Mouse (Mus musculus): ENCODE measurements around the gene Rad17. TPM values are rescaled to one million over a fixed set of nuclear protein-coding genes. Genes with fewer than 3 reads are reported as not detected.

Gene Rad17
- 5.0 and 11.9 TPM in 2 replicates for polyA plus RNA-seq (2011; ENCODE audit: insufficient read depth, insufficient read length, low replicate concordance, missing spikeins)

DNA sequence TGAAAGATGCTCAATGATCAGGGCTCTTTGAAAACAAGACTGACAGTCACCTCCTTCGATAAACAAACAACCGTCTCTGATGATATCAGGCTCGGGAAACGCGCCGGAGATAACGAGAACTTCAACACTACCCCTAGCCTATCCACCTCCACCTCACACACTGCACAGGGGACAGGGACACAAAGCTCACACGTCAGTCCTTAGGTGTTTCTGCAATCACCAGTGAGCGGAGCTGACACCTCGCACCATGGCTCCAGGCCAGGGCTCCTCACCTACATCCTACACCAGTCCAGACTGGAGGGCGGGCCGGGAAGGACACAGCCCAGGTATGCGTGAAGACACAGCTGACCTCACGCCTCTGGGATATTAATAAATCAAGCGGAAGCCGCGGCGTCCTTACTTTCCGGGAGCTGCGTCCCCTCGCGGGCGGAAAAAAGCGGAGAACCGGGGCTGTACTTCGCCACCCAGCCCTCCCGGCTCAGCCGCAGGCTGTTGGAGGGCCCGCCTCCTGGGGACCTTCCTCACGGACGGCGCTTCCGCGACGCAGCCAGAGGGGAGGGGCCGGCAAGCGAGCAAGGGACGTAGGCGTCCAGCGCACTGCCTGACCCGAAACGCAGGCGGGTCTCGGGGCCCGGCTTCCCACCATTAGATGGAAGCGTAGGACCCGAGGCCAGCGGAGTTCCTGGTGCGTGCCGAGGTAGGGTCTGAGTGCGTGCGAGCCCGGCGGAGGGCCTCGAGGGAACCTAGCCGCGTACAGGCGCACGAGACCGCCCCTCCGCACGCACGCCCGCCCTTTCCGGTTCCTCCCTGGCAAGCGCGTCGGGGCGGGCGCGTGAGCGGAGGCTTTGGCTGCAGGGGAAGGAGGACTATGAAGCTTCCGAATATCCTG is at the start of gene Rad17, which contains the start of gene Ak6:
Rad17 (minus strand) TSS at position 502 of the 889 bp plus-strand sequence.
Ak6 (plus strand) TSS at position 430 of the 889 bp plus-strand sequence.
- TF ChIP-seq CTCF (IDR thresholded peaks at IDR 0.05; ENCODE audit: control insufficient read depth, insufficient read depth, low read length) (no peak), POLR2A (IDR thresholded peaks at IDR 0.05; ENCODE audit: borderline replicate concordance, control insufficient read depth, low read depth, low read length) (peak; percentile 50; the same call in 1 of the 2 replicates)
- WGBS, result under 1% methylated on average over 73 of the region's 73 CpGs
- Histone ChIP-seq H3K4me1 (ENCODE audit: control insufficient read depth, insufficient read depth, low read length) (no peaks in the 10 kb centered on the region; the same call in 1 of the 2 replicates), H3K4me3 (replicated peaks; ENCODE audit: control insufficient read depth, low read depth, low read length) (peak within 1 kb of the TSS; percentile 90), H3K27ac (ENCODE audit: control insufficient read depth, insufficient read depth, low read depth, low read length, poor library complexity) (peak within 1 kb of the TSS; percentile 97)

- Histone ChIP-seq H3K4me1 (ENCODE audit: control insufficient read depth, insufficient read depth, low read length) (no peaks in the 10 kb centered on the region; the same call in 1 of the 2 replicates), H3K4me3 (replicated peaks; ENCODE audit: control insufficient read depth, low read depth, low read length) (no peak overlapping the region), H3K27ac (ENCODE audit: control insufficient read depth, insufficient read depth, low read depth, low read length, poor library complexity) (no peak overlapping the region)
- TF ChIP-seq CTCF (IDR thresholded peaks at IDR 0.05; ENCODE audit: control insufficient read depth, insufficient read depth, low read length), result no peak
- TF ChIP-seq POLR2A (IDR thresholded peaks at IDR 0.05; ENCODE audit: borderline replicate concordance, control insufficient read depth, low read depth, low read length), result no peak
- 94% methylated on average over 10 of the region's 10 CpGs for WGBS
Measured at GRCm38 (mm10) chr13:100698866-100699265, 48.0 kb upstream of the Rad17 start.

DNA sequence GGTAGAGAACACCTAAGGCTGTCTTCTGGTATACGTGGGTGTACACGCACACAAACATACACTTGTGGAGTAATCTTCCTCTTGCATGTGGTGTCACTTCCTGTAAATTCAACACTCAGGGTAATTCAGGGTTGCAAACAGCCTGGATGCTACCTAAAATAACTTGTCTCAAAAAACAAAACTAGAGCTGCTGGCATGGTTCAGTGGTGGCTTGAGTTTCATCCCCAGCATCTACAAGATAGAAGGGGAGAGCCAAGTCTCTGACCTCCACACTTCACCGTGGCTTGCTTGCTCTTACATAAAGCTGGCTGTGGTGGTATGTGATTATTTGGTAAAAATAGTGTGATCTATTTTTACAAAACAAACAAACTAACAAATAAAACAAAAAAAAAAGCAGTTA is 46.7 kb upstream of the Rad17 start:
- H3K4me3 ChIP-seq (replicated peaks; ENCODE audit: control insufficient read depth, low read depth, low read length), result no peak overlapping the region
- H3K27ac ChIP-seq (ENCODE audit: control insufficient read depth, insufficient read depth, low read depth, low read length, poor library complexity), result no peak overlapping the region
- no peaks in the 10 kb centered on the region; the same call in 1 of the 2 replicates for H3K4me1 ChIP-seq (ENCODE audit: control insufficient read depth, insufficient read depth, low read length)
- WGBS, result 44% methylated on average over 3 of the region's 3 CpGs
- TF ChIP-seq POLR2A (IDR thresholded peaks at IDR 0.05; ENCODE audit: borderline replicate concordance, control insufficient read depth, low read depth, low read length), result no peak
- no peak for TF ChIP-seq CTCF (IDR thresholded peaks at IDR 0.05; ENCODE audit: control insufficient read depth, insufficient read depth, low read length)

DNA sequence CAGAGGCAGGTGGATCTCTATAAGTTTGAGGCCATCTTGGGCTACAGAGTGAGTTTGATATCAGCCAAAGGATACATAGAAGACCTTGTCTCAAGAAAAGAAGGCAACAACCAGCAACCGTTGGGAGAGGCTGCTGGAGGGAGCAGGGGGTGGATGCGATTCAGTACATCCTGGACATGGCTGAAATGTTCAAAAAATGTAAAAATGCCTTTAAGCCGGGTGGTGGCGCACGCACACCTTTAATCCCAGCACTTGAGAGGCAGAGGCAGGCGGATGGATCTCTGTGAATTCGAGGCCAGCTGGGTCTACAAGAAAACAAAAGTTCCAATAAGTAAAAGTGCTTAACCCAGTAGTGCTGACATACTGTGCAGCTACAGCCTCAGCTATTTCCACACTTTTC is 36.7 kb upstream of the Rad17 start:
- WGBS, result 76% methylated on average over 7 of the region's 7 CpGs
- no peak overlapping the region for H3K4me3 ChIP-seq (replicated peaks; ENCODE audit: control insufficient read depth, low read depth, low read length)
- H3K27ac ChIP-seq (ENCODE audit: control insufficient read depth, insufficient read depth, low read depth, low read length, poor library complexity), result no peak overlapping the region
- H3K4me1 ChIP-seq (ENCODE audit: control insufficient read depth, insufficient read depth, low read length), result no peaks in the 10 kb centered on the region
- TF ChIP-seq POLR2A (IDR thresholded peaks at IDR 0.05; ENCODE audit: borderline replicate concordance, control insufficient read depth, low read depth, low read length), result no peak
- no peak for TF ChIP-seq CTCF (IDR thresholded peaks at IDR 0.05; ENCODE audit: control insufficient read depth, insufficient read depth, low read length)

GRCm38 (mm10) chr13:100684355-100684754 is 33.5 kb upstream of the Rad17 start:
- no peak overlapping the region for H3K4me3 ChIP-seq (replicated peaks; ENCODE audit: control insufficient read depth, low read depth, low read length)
- TF ChIP-seq POLR2A (IDR thresholded peaks at IDR 0.05; ENCODE audit: borderline replicate concordance, control insufficient read depth, low read depth, low read length) (no peak), CTCF (IDR thresholded peaks at IDR 0.05; ENCODE audit: control insufficient read depth, insufficient read depth, low read length) (peak; percentile 61)
- 79% methylated on average over 2 of the region's 2 CpGs for WGBS

DNA sequence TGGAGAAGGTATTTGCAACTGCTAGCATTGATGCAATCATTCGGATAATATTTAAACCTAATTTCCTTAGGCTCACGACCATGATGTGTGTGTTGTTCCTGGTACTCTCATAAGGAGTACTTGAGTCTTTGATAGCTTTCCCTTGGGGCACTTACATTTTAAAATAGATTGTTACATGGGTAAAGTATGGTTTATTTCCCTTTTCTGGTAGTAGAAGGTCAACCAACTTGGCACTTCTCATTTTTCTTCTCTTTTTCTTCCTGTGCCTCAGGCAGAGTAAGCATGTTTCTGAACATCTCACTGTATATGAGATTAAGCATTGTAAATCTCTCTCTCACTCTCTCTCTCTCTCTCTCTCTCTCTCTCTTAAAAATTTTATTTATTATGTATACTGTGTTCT is 32.0 kb upstream of the Rad17 start:
- Histone ChIP-seq H3K4me1 (ENCODE audit: control insufficient read depth, insufficient read depth, low read length) (no peaks in the 10 kb centered on the region; the same call in 1 of the 2 replicates), H3K27ac (ENCODE audit: control insufficient read depth, insufficient read depth, low read depth, low read length, poor library complexity) (no peak overlapping the region), H3K4me3 (replicated peaks; ENCODE audit: control insufficient read depth, low read depth, low read length) (no peak overlapping the region)
- 29% methylated on average over 2 of the region's 2 CpGs for WGBS
- TF ChIP-seq POLR2A (IDR thresholded peaks at IDR 0.05; ENCODE audit: borderline replicate concordance, control insufficient read depth, low read depth, low read length) (no peak), CTCF (IDR thresholded peaks at IDR 0.05; ENCODE audit: control insufficient read depth, insufficient read depth, low read length) (no peak)

More at GRCm38 (mm10) chr13:100684355-100684754, 33.5 kb upstream of the Rad17 start:
- Histone ChIP-seq H3K4me1 (ENCODE audit: control insufficient read depth, insufficient read depth, low read length) (no peaks in the 10 kb centered on the region), H3K27ac (ENCODE audit: control insufficient read depth, insufficient read depth, low read depth, low read length, poor library complexity) (no peak overlapping the region)

- no peak overlapping the region for H3K4me3 ChIP-seq (replicated peaks; ENCODE audit: control insufficient read depth, low read depth, low read length)
- TF ChIP-seq POLR2A (IDR thresholded peaks at IDR 0.05; ENCODE audit: borderline replicate concordance, control insufficient read depth, low read depth, low read length) (no peak), CTCF (IDR thresholded peaks at IDR 0.05; ENCODE audit: control insufficient read depth, insufficient read depth, low read length) (no peak)
- H3K4me1 ChIP-seq (ENCODE audit: control insufficient read depth, insufficient read depth, low read length), result peaks cover 1% of the 10 kb centered on the region; the same call in 1 of the 2 replicates
- WGBS, result 79% methylated on average over 8 of the region's 8 CpGs
- H3K27ac ChIP-seq (ENCODE audit: control insufficient read depth, insufficient read depth, low read depth, low read length, poor library complexity), result no peak overlapping the region
Measured at GRCm38 (mm10) chr13:100681615-100682014, 30.8 kb upstream of the Rad17 start.

- TF ChIP-seq CTCF (IDR thresholded peaks at IDR 0.05; ENCODE audit: control insufficient read depth, insufficient read depth, low read length) (no peak), POLR2A (IDR thresholded peaks at IDR 0.05; ENCODE audit: borderline replicate concordance, control insufficient read depth, low read depth, low read length) (peak; percentile 43; the same call in 1 of the 2 replicates)
- WGBS, result 48% methylated on average over 15 of the region's 15 CpGs
- Histone ChIP-seq H3K27ac (ENCODE audit: control insufficient read depth, insufficient read depth, low read depth, low read length, poor library complexity) (peak overlapping the region; percentile 86), H3K4me1 (ENCODE audit: control insufficient read depth, insufficient read depth, low read length) (peaks cover 1% of the 10 kb centered on the region; the same call in 1 of the 2 replicates), H3K4me3 (replicated peaks; ENCODE audit: control insufficient read depth, low read depth, low read length) (peak overlapping the region; percentile 79)
Measured at GRCm38 (mm10) chr13:100675936-100676635, 25.2 kb upstream of the Rad17 start.

Data from bone marrow, adult 2 months (tissue).